Mouse (Mus musculus) CD4-positive, CD25-positive, alpha-beta regulatory T cell, adult 4 months (primary cell): Measurements from ENCODE around the gene Aldh16a1. TPM values are rescaled to one million over a fixed set of nuclear protein-coding genes. Genes with fewer than 3 reads are reported as not detected.
"Not testable (repeated sequence)": the region's sequence is repeated elsewhere in the genome, so short reads cannot be mapped to it uniquely, and the experiment has no call there.

Experiments used
- ATAC-seq: one replicate; pipeline ENCODE4 v1.8.0; 2017
- polyA plus RNA-seq, 2 experiments: library from polyadenylated mRNA; unstranded; fragments of 100-300 nt; shearing (Covaris generic); gene quantifications; one replicate each; pipeline ENCODE4 v1.2.1; 2017

Aldh16a1 gene
- polyA plus RNA-seq, 2 experiments from 2014 or later: 16.5 to 27.2 TPM

DNA sequence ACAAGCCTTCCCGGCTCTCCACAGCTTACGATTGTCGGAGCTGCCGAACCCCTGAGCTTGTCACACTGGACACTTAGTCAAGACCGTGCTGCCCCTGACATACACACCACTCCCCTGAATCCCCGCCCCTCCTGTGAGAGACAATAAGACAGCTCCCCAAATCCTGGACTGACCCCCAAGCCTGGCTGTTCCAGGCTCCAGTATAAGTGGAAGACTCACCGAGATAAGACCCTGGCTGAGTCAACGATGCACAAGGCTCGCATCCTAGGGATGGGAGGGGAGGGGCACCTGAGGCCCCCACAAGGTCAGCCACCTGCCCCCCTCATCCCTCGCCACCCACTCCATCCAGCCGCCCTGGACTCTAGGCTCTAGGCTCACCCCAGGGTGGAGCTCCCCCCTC, 22.5 kb downstream of the Aldh16a1 start:
- ATAC-seq: no peak

- no peak for ATAC-seq
Observed at GRCm38 (mm10) chr7:45129776-45130512, 24.4 kb downstream of the Aldh16a1 start.

DNA sequence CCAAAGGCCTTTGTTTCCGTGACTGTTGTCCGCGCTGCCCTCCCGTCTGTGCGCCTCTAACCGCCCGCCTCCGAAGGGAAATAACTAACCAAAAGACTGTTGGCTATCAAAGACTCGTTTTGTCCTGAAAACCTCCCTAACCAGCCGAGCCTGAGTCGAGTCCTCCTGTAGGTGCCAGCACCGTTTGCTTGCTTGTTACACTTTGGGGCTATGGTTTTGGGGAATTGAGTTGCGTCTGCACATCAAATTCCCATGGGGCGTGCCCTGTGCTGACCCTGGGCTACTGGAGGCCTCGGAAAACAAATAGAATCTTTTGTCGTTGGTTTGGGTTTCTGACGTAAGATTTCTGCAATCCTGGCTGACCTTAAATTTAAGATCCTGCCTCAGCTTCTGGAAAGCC, 25.1 kb downstream of the Aldh16a1 start:
- ATAC-seq: no peak

- peak; percentile 82 for ATAC-seq
Observed at GRCm38 (mm10) chr7:45128624-45129246, 25.6 kb downstream of the Aldh16a1 start, which contains the start of gene Rpl13a. Gene Rpl13a (minus strand): TSS chr7:45128761.

- ATAC-seq: no peak
Observed at GRCm38 (mm10) chr7:45127700-45128224, 26.6 kb downstream of the Aldh16a1 start.

DNA sequence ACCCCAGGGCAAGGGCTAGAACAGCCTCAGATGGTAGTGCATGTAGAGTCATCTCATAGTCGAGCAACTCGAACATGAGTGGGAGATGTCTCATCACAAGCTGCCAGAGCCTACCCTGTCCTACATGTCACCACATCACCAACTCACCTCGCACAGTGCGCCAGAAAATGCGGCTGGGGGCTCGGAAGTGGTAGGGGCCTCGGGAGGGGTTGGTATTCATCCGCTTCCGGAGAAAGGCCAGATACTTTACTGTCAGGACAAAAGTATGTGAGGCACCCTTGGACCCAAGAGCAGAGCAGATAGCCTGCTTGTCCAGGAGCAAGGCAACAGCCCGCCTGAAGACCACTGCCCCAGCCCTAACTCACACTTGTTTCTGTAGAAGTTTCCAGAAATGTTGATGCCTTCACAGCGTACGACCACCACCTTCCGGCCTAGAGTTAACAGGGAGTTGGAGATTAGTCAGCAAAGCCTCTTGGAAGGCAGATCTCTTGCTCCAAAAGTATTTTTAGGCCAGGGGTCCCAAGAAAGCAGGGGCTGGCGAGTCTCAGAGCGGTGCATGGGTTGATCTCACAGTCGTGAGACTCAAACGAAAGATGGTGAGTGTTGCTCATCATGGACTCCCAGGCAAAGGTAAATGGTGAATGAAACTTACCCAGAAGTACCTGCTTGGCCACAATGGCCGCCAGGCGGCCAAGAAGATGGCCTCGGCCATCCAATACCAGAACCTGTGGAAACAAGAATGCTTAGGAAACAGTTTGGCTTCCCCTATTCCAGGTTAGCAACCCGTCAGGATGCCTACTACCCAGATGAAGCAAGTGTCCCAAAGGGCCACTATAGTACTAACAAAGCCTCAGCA, 27.3 kb downstream of the Aldh16a1 start:
- no peak for ATAC-seq

DNA sequence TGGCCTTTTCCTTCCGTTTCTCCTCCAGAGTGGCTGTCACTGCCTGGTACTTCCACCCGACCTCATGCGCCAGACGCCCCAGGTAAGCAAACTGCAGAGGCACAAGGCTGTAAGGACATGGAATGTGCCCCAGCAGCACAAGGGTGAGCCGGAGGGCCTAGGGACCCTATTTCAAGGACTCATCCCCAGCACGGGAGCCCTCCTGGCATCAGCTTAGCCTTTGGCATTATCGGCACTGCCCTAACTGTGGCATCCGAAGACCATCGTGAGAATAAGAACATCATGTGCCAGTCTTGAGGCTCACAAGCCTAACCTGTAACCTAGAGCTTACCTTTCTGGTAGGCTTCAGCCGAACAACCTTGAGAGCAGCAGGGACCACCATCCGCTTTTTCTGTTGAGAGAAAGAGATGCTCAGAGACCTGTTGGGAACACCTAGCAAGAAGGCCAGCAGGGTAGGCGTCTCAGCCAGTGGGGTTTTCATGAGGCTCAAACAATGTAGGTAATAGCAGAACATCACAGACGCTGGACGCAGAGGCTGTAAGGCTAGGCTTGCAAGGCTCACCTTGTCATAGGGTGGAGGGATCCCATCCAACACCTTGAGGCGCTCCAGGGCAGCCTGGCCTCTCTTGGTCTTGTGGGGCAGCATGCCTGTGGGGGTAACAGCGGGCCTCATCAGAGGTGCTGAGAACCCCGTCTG, 28.1 kb downstream of the Aldh16a1 start:
- ATAC-seq: no peak

DNA sequence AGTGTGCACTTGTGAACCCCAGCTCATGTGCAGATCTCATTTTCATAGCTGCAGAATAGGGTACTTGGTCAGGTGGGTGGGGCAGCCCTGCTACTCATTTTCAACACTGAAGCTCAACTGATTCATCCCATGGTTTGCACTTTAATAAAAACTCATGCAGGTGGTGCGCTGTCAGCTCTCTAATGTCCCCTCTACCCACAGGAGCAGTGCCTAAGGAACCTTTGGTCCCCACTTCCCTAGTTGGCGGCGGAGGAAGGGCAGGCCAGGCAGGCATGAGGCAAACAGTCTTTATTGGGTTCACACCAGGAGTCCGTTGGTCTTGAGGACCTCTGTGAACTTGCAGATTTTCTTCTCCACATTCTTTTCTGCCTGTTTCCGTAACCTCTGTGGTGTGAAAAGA, 28.7 kb downstream of the Aldh16a1 start:
- ATAC-seq: not testable (repeated sequence)

DNA sequence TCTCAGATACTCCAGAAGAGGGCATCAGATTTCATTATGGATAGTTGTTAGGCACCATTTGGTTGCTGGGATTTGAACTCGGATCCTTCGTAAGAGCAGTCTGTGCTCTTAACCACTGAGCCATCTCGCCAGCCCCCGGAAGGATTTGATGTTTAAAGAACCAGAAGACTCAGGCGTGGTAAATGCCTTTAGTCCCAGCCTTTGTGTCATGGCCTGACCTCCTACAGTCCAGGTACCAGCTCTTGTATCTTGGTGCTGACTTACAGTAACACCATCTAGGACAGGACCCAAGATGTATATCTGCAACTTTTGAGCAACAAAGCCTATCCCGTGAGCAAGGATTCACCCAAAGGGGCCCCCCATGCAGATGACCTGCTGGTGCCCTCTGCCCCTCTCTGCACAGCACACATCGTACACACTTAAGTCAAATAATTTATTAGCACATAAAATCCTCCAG, 29.2 kb downstream of the Aldh16a1 start:
- ATAC-seq: no peak

GRCm38 (mm10) chr7:45124224-45125143, 29.9 kb downstream of the Aldh16a1 start, which contains the start of gene Rps11:
Gene Rps11 (minus strand): TSS chr7:45124439.
- ATAC-seq: peak; percentile 63

GRCm38 (mm10) chr7:45123186-45123570, 31.2 kb downstream of the Aldh16a1 start:
- no peak for ATAC-seq

GRCm38 (mm10) chr7:45122561-45123185, 31.7 kb downstream of the Aldh16a1 start:
- ATAC-seq: no peak

DNA sequence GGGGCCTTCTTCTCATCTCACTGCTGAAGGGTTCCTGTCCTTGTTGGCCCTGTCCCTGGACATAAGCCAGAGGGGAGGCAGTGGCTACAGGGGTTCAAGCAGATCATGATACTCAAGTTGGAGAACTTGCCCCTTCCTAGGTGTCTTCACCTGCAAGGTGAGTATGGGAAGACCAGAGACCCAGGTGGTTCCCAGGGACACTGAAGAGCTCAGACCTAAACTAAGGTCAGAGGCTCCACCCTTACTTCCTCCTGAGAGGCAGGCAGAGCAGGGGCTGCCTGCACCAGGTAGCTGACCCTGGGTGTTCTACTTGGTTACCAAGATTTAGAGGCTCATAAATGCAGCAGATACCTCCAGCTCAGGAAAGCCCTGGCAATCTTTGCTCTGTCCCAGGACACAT, 32.4 kb downstream of the Aldh16a1 start:
- ATAC-seq: no peak

- peak; percentile 65 for ATAC-seq
Observed at GRCm38 (mm10) chr7:45121404-45121803, 33.0 kb downstream of the Aldh16a1 start.

GRCm38 (mm10) chr7:45119780-45120709, 34.3 kb downstream of the Aldh16a1 start:
- no peak for ATAC-seq

DNA sequence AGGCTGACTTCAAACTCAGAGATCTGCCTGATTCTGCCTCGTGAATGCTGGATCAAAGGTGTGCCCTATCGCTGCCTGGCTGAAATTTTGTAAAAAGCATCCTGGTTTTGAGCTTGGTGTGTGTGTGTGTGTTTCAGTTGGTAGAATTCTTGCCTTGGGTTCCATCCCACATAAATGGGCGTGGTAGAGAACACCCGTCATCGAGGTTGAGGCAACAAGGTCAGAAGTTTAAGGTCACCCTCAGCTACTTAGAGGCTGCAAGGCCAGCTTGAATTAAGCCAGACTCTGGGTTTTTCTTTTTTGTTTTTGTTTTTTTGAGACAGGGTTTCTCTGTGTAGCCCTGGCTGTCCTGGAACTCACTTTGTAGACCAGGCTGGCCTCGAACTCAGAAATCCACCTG, 36.0 kb downstream of the Aldh16a1 start:
- no peak for ATAC-seq

DNA sequence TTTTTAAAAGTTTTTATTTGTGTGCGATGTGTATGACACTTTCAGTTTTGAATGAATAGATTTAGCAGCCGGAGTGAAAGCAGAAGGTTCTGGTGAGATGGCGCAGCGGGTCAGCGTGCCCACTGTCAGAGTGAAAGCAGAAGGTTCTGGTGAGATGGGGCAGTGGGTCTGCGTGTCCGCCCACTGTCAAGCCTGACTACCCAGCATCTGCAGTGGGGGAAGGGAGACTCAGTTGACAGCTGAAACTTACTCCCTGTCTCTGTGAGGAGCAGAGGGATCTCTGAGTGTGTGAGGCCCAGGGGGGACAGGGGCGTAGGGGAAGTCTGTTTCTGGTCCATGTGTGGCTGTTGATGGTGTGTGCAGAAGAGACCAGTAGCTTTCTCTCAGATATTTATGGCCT, 36.8 kb downstream of the Aldh16a1 start:
- ATAC-seq: no peak

GRCm38 (mm10) chr7:45113476-45113875, 40.9 kb downstream of the Aldh16a1 start:
- no peak for ATAC-seq

- no peak for ATAC-seq
Observed at GRCm38 (mm10) chr7:45112529-45112928, 41.9 kb downstream of the Aldh16a1 start.
